Mouse (Mus musculus) midbrain, embryonic 12.5 days (tissue): ENCODE results near the gene U2surp. TPM values are rescaled to one million over a fixed set of nuclear protein-coding genes. Genes with fewer than 3 reads are reported as not detected.

Experiments
- ATAC-seq: fragments of 200-750 bp; cut with Nextera tagmentation; 2 replicates; pipeline ENCODE4 v1.8.0; 2017; ENCODE audit warnings: low read depth, moderate TSS enrichment, moderate library complexity; ENCODE audit not compliant: low FRiP score
- H3K27ac ChIP-seq: fragments of 300-500 bp; sonication (generic); replicated peaks from 2 replicates; pipeline ENCODE4 v1.5.1; 2016; ENCODE audit warnings: mild to moderate bottlenecking
- H3K27me3 ChIP-seq: fragments of 300-500 bp; sonication (generic); 2 replicates; pipeline ENCODE4 v1.6.1; 2016; ENCODE audit warnings: mild to moderate bottlenecking
- H3K36me3 ChIP-seq: fragments of 300-500 bp; sonication (generic); 2 replicates; pipeline ENCODE4 v1.6.1; 2016
- H3K4me1 ChIP-seq: fragments of 300-500 bp; sonication (generic); 2 replicates; pipeline ENCODE4 v1.6.1; 2016
- H3K4me2 ChIP-seq: fragments of 300-500 bp; sonication (generic); replicated peaks from 2 replicates; pipeline ENCODE4 v1.6.1; 2016; ENCODE audit warnings: mild to moderate bottlenecking, moderate library complexity
- H3K4me3 ChIP-seq: fragments of 300-500 bp; sonication (generic); 2 replicates; pipeline ENCODE4 v1.5.1; 2016; ENCODE audit warnings: mild to moderate bottlenecking
- H3K9ac ChIP-seq: fragments of 300-500 bp; sonication (generic); replicated peaks from 2 replicates; pipeline ENCODE4 v1.6.1; 2016; ENCODE audit warnings: mild to moderate bottlenecking, moderate library complexity
- H3K9me3 ChIP-seq: fragments of 300-500 bp; sonication (generic); 2 replicates; pipeline ENCODE4 v1.6.1; 2016; ENCODE audit warnings: mild to moderate bottlenecking
- WGBS: fragments of 180-500 bp; shearing (Covaris S2); methylation state at CpG from one replicate; pipeline ENCODE4 v1.1.7; 2016; 5-methylcytosine and 5-hydroxymethylcytosine counted together
- polyA plus RNA-seq: library from polyadenylated mRNA; unstranded; fragments of >200 nt; fragmentation: Nextera tagmentation; extraction: Ambion mirVana; gene quantifications from 2 replicates; pipeline ENCODE4 v1.2.1, GENCODE M21; 2016

U2surp gene
- polyA plus RNA-seq, 1 experiment from 2014 or later = 170 TPM

DNA sequence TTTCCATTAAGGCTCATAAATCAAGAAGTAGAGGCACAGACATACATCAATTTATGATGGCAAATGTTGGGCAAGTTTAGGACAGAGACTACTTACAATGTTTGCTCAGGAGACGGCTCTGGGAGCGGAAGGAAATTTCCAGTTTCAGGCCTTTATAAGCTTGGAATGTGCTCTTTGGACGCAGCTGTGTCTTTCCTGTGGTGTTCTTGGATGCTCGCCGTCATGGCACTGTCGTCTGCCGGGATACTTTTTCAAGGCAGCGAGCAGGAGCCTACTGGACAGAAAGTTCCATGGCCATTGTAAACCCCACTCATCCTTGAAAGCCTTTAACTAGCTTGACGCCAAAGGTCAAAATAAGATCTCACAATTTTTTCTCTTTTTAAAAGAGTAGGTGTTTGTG is 73.9 kb downstream of the U2surp start:
- no peaks in the 10 kb centered on the region; the same call in 1 of the 2 replicates for H3K27me3 ChIP-seq
- ATAC-seq = no peak
- WGBS = 87% methylated on average over 9 of the region's 9 CpGs
- H3K4me1 ChIP-seq = peaks cover 10% of the 10 kb centered on the region
- no peaks in the 10 kb centered on the region for H3K9me3 ChIP-seq
- H3K27ac ChIP-seq = no peak overlapping the region
- no peaks in the 10 kb centered on the region for H3K36me3 ChIP-seq
- H3K4me3 ChIP-seq = no peak overlapping the region
- no peak overlapping the region for H3K4me2 ChIP-seq
- no peak overlapping the region for H3K9ac ChIP-seq

DNA sequence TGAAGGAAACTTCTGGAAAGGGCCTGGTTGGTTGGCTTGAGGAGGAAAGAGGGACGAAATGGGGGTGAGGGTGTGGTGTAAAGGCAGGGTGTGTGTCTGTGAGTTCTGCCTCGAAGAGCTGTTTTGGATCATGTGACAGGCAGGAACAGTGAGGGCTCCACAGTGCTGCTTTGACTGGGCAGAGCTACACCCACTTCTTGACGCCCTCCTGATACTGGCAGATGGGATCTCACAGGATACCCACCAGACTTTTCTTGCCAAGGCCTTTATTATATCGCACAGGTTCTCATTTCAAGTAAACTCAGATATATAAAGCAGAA is 75.5 kb downstream of the U2surp start:
- no peaks in the 10 kb centered on the region for H3K9me3 ChIP-seq
- WGBS = 79% methylated on average over 4 of the region's 4 CpGs
- ATAC-seq = 0 out of 2 replicates have a peak, but pooled peaks have one; percentile 28
- no peak overlapping the region for H3K4me3 ChIP-seq
- no peaks in the 10 kb centered on the region for H3K36me3 ChIP-seq
- H3K4me1 ChIP-seq = no peaks in the 10 kb centered on the region
- no peak overlapping the region for H3K4me2 ChIP-seq
- H3K27ac ChIP-seq = no peak overlapping the region
- H3K9ac ChIP-seq = no peak overlapping the region
- no peaks in the 10 kb centered on the region; the same call in 1 of the 2 replicates for H3K27me3 ChIP-seq

DNA sequence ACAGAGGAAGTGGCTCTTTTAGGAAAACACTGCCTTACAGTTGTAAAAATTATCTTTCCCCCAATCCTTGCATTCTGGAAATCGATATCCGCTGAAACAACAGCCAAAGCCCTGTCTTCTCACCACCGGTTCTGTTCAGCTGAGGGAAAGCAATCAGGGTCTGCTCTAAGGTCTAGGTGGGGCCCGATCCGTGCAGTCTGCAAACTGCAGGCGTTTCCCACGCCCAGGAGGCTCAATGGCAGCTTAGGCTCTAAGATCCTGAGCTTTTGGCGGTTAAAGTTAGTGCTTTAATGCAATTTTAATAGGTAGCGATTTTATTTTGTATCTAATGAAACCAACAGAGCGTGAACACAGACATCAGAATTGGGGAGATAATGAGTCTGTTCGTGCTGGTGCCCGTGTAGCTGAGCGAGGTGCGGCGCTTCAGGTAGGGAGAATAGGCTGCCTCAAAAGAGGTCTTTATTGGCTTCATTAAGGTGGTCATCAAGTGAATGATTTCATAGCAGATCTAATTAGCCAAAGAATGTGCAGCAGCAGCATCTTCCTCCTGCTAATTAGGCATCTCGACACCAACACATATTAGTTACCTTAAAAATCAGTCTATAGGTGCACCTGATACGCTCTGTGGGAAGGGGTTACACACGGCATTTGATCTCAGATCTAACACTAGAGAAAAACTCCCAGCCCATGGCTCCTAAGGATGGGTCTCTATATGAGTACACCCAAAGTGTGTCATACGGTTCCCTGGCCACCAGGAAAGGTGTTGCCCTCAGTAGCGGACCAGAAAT is 76.1 kb downstream of the U2surp start:
- Histone ChIP-seq H3K4me1 (no peaks in the 10 kb centered on the region), H3K4me2 (no peak overlapping the region), H3K9me3 (no peaks in the 10 kb centered on the region), H3K4me3 (no peak overlapping the region), H3K36me3 (no peaks in the 10 kb centered on the region), H3K27ac (no peak overlapping the region), H3K27me3 (no peaks in the 10 kb centered on the region; the same call in 1 of the 2 replicates), H3K9ac (no peak overlapping the region)
- WGBS = 80% methylated on average over 20 of the region's 20 CpGs
- peak; percentile 68; the same call in 1 of the 2 replicates for ATAC-seq

DNA sequence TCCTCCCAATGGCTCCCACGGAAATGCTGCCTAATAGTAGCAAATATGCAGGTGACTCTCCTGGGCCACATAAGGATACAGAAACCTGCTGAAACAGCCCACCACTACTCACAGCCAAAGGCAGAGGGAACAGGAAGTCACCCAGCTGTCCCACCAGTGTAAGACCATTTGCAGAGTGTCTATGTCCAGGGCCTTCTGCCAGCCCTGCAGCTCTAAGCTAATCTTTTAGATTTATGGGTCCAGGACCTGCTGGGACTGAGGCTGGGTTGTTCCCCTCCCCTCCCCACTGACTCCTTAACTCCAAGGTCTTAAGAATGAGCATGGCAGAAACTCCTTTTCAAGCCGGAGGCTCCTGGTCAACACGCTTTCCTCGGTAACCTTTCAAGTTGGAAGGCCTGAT is 83.5 kb downstream of the U2surp start:
- Histone ChIP-seq H3K9me3 (no peaks in the 10 kb centered on the region), H3K4me2 (no peak overlapping the region), H3K27ac (no peak overlapping the region), H3K27me3 (no peaks in the 10 kb centered on the region), H3K4me1 (no peaks in the 10 kb centered on the region), H3K9ac (no peak overlapping the region), H3K36me3 (no peaks in the 10 kb centered on the region), H3K4me3 (no peak overlapping the region)
- 86% methylated on average over 4 of the region's 4 CpGs for WGBS
- ATAC-seq = no peak

DNA sequence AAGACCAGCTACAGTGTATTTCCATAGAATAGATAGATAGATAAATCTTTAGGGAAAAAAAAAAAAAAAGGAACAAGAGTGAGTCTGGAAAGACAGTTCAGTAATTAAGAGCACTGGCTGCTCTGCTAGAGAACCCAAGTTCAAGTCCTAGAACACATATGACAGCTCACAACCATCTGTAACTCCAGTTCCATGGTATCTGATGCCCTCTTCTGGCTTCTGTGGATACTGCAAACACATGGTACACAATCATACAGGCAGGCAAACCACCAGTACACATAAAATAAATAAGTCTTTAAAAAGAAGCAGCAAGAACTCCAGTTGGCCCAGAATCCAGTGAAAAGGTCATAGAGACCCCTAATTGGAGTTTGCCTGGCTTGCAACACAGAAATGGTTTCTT is 97.9 kb downstream of the U2surp start:
- Histone ChIP-seq H3K4me3 (no peak overlapping the region), H3K36me3 (no peaks in the 10 kb centered on the region), H3K4me1 (no peaks in the 10 kb centered on the region), H3K9me3 (no peaks in the 10 kb centered on the region), H3K9ac (no peak overlapping the region), H3K27me3 (no peaks in the 10 kb centered on the region), H3K4me2 (no peak overlapping the region), H3K27ac (no peak overlapping the region)
- no peak for ATAC-seq

DNA sequence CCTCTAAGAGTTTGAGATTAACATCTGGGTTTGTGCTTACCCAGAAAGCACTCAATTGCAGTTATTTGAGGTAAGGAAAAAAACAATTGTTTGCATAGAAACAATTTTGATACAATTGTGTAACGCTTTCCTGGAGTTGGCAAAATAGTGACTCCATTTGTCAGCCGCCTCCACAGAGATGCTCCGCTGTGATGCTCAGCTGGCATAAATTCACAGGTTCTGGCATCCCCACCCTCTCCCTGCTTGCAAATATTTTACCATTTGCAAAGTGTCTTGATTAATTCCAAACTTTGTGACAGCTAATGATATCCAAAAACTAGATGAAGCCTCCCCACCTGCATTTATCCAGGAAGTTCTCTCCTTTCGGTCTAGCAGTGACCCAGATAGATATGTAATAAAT is 99.7 kb downstream of the U2surp start:
- 90% methylated on average over 4 of the region's 4 CpGs for WGBS
- peaks cover 6% of the 10 kb centered on the region; the same call in 1 of the 2 replicates for H3K27me3 ChIP-seq
- H3K36me3 ChIP-seq = no peaks in the 10 kb centered on the region
- no peak overlapping the region for H3K4me3 ChIP-seq
- ATAC-seq = no peak
- no peak overlapping the region for H3K27ac ChIP-seq
- H3K9ac ChIP-seq = no peak overlapping the region
- H3K9me3 ChIP-seq = no peaks in the 10 kb centered on the region
- peaks cover 8% of the 10 kb centered on the region for H3K4me1 ChIP-seq
- H3K4me2 ChIP-seq = no peak overlapping the region

DNA sequence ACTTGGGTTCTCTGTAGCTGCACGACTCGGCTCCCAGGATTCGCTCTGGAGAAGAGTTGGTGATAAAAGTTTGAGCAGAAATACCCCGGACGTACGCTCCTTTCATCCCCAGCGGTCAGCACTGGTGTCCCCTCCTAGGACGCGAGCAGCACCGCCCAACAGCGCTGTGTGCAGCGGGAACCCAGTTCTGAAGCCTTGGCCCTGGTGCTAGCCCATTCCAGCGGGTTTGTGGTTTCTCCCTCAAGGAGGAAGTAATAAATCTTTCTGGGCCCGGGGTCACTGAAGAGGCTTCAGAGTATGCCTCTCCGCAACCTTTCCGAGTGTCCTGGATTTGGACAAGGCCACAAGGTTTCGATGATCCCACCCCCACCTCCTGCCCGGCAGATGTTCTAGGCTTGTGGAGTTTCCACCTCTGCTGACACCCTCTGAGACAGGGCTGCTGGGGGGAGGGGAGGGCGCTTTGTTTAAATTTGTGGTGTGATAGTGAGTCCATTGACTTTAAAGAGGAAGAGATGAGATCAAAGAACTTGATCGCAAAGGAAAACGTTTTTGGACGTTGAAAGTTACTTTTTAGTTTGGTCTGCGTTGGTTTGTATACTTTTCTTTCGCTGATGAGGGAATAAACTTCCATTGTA is 104.1 kb downstream of the U2surp start:
- Histone ChIP-seq H3K9me3 (no peaks in the 10 kb centered on the region), H3K4me1 (peaks cover 18% of the 10 kb centered on the region), H3K4me2 (peak overlapping the region; percentile 92), H3K4me3 (peak overlapping the region; percentile 82), H3K27me3 (peaks cover 14% of the 10 kb centered on the region), H3K27ac (peak overlapping the region; percentile 81), H3K36me3 (no peaks in the 10 kb centered on the region), H3K9ac (peak overlapping the region; percentile 83)
- WGBS = 1% methylated on average over 24 of the region's 24 CpGs
- no peak; the same call in 1 of the 2 replicates for ATAC-seq

Other genes starting within 250 kb of the U2surp start
- gene Chst2, start 105.3 kb downstream of the U2surp start, polyA plus RNA-seq = 7.2 and 8.5 TPM in 2 replicates
- gene Paqr9, start 47.7 kb upstream of the U2surp start, polyA plus RNA-seq = 0.64 and 0.68 TPM in 2 replicates
- 2.1 and 2.5 TPM in 2 replicates for gene Pcolce2, start 125.6 kb upstream of the U2surp start, polyA plus RNA-seq
- gene Trpc1, start 238.4 kb upstream of the U2surp start, polyA plus RNA-seq = 5.6 and 6.1 TPM in 2 replicates